ENCODE assay signal across 10 mouse cellular contexts in the genomic region with DNA sequence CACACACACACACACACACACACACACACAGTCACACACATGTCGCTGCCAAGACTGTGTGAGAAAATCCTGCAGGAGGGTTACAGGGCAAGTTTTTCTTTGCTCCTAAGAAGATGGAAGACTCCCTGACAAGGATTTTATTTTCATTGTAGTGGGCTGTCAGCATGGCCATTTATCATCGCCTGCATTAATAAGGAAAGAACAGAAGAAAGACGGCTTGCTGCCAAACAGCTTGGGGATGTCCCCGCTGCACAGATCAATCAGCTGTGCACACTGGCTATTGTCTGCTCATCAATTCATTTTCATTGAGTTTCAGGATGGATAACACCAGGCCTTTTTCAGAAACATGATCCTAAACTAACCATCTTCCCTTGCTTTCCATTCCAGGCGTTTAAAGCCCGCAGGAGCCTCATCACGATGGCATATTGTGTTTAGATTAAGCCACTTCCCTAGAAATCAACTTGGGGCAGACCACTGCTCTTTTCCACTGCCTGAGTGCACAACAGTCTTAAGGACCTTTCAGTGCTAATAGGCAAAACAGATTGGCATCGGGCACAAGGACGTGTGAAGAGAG.
DNase-seq lines count a peak whose midpoint lies in the region; ATAC-seq lines count a peak whose summit lies in the region.
"Had no signal": no experiment of that assay in that cellular context is flagged by ENCODE, and none has a peak within 500 bp of the region (broad histone marks: within the 10 kb centered on the region; RNA-seq: fewer than 3 reads in every experiment).

No protein-coding gene starts in this region.

- H3K9ac ChIP-seq in heart, embryonic 14.5 days (ENCODE audit: low read length) = no peak overlapping the region
- peak overlapping the region; percentile 33; the same call in 1 of the 2 replicates for H3K9ac ChIP-seq in hindbrain, embryonic 16.5 days (ENCODE audit: low read depth, low read length)

- no peak overlapping the region for H3K4me3 ChIP-seq in heart, embryonic 14.5 days (ENCODE audit: control insufficient read depth in 1 of 2, insufficient read depth in 1 of 2, low read depth in 1 of 2, low read length in 2 of 2)
- no peak overlapping the region for H3K4me3 ChIP-seq in hindbrain, embryonic 16.5 days (ENCODE audit: low read length)

- H3K4me1 ChIP-seq in heart, embryonic 14.5 days (ENCODE audit: control insufficient read depth in 2 of 2, insufficient read depth in 2 of 2, low read length in 2 of 2) = no peaks in the 10 kb centered on the region
- H3K4me1 ChIP-seq in hindbrain, embryonic 16.5 days (ENCODE audit: control insufficient read depth, insufficient read depth, low read depth, low read length) = peaks cover 4% of the 10 kb centered on the region

- no peak overlapping the region for H3K27ac ChIP-seq in heart, embryonic 14.5 days (replicated peaks in 1 of 2; ENCODE audit: control insufficient read depth in 1 of 2, insufficient read depth in 1 of 2, low read depth in 2 of 2, low read length in 2 of 2)
- peak overlapping the region; percentile 76 for H3K27ac ChIP-seq in hindbrain, embryonic 16.5 days (ENCODE audit: low read depth, low read length)

- H3K4me2 ChIP-seq in heart, embryonic 14.5 days (ENCODE audit: low read length) = peak overlapping the region; percentile 23
- H3K4me2 ChIP-seq in hindbrain, embryonic 16.5 days (ENCODE audit: low read length) = peak overlapping the region; percentile 37

- no peaks in the 10 kb centered on the region for H3K27me3 ChIP-seq in heart, embryonic 14.5 days (ENCODE audit: control insufficient read depth, insufficient read depth, low read length)
- H3K27me3 ChIP-seq in hindbrain, embryonic 16.5 days (replicated peaks; ENCODE audit: control insufficient read depth, insufficient read depth, low read length) = no peaks in the 10 kb centered on the region
- H3K27me3 ChIP-seq: CH12.LX had no signal

- H3K9me3 ChIP-seq in heart, embryonic 14.5 days (ENCODE audit: control insufficient read depth, low read length) = no peaks in the 10 kb centered on the region
- H3K9me3 ChIP-seq in hindbrain, embryonic 16.5 days (ENCODE audit: control insufficient read depth, low read length) = no peaks in the 10 kb centered on the region

- no peak for ATAC-seq in heart, embryonic 14.5 days (ENCODE audit: insufficient number of reproducible peaks, insufficient read depth, low FRiP score, low read depth)
- peak; percentile 90 for ATAC-seq in hindbrain, embryonic 16.5 days

- WGBS in heart, embryonic 14.5 days = 54% methylated on average over 9 of the region's 9 CpGs
- WGBS in hindbrain, embryonic 16.5 days = 3% methylated on average over 9 of the region's 9 CpGs

- no peaks in the 10 kb centered on the region for H3K36me3 ChIP-seq in heart, embryonic 14.5 days (ENCODE audit: control insufficient read depth, insufficient read depth, low read length)
- H3K36me3 ChIP-seq in hindbrain, embryonic 16.5 days (ENCODE audit: control insufficient read depth, insufficient read depth, low read length) = no peaks in the 10 kb centered on the region

- DNase-seq in heart, postnatal 4 days = no peak
- DNase-seq in embryo, embryonic 11.5 days (ENCODE audit: low read depth, low spot score) = peak; percentile 40
- DNase-seq in neural tube, embryonic 10.5 days (ENCODE audit: extremely low spot score, low spot score) = peak; percentile 67
- no peak for DNase-seq in layer of hippocampus, adult 8-10 months (ENCODE audit: low spot score in 2 of 2)
- no peak for DNase-seq in layer of hippocampus, postnatal 14 days (ENCODE audit: low spot score in 2 of 2)
- DNase-seq in gastrocnemius, adult 8-10 months (ENCODE audit: low spot score in 2 of 2) = no peak
- DNase-seq: lung, postnatal 10 days had no signal

Comparison
In these comparisons a context has a peak if more than half of its experiments do, and no peak if none do; other contexts are left out.
1. DNase-seq: peak in embryo, embryonic 11.5 days (single experiment) and neural tube, embryonic 10.5 days (single experiment); none in heart, postnatal 4 days (single experiment), layer of hippocampus, adult 8-10 months (0 of 2), layer of hippocampus, postnatal 14 days (0 of 2) and gastrocnemius, adult 8-10 months (0 of 2).